In the genomic region with DNA sequence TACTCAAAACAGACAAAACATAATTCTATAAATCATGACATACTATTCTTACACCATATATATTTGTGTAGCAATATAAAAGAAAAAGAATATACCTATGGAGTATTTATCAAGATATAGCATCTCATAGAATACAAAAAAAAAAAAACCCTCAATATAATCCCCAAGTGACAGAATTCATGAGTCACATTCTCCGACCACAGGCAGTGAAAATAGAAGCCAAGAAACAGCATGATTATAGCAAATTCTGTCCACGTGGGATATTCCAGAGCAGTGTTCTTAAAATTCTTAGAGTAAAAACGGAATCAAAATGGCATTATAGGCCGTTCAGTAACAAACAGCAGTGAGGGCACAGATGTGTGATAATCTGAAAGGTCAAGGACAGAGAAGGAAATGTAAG, we compare ENCODE assay signal across 18 mouse cellular contexts.
"Had no signal": no experiment of that assay in that cellular context is flagged by ENCODE, and none has a peak within 500 bp of the region (broad histone marks: within the 10 kb centered on the region; RNA-seq: fewer than 3 reads in every experiment).

No protein-coding gene starts in this region.

- H3K4me3 ChIP-seq: kidney, embryonic 15.5 days; limb, embryonic 12.5 days; limb, embryonic 15.5 days; lung, embryonic 15.5 days; megakaryocyte, embryonic 14.5 days; midbrain, embryonic 10.5 days; midbrain, embryonic 13.5 days; myocyte; neural tube, embryonic 13.5 days had no signal

- H3K27ac ChIP-seq: kidney, embryonic 15.5 days; limb, embryonic 12.5 days; limb, embryonic 15.5 days; liver, embryonic 14.5 days; lung, embryonic 15.5 days; midbrain, embryonic 10.5 days; midbrain, embryonic 13.5 days; neural tube, embryonic 13.5 days had no signal

- H3K4me1 ChIP-seq: kidney, embryonic 15.5 days; limb, embryonic 12.5 days; limb, embryonic 15.5 days; lung, embryonic 15.5 days; megakaryocyte, embryonic 14.5 days; midbrain, embryonic 10.5 days; midbrain, embryonic 13.5 days; neural tube, embryonic 13.5 days had no signal

- DNase-seq: kidney, postnatal 10 days; kidney, postnatal 36 days; left cerebral cortex, postnatal 4 days; liver, postnatal 0 days; lung, postnatal 10 days; lung, postnatal 36 days; thymus, adult 18-20 months; thymus, postnatal 36 days had no signal
